Mouse (Mus musculus) lung, embryonic 14.5 days (tissue): Measurements from ENCODE around the gene Cchcr1. TPM values are rescaled to one million over a fixed set of nuclear protein-coding genes. Genes with fewer than 3 reads are reported as not detected.
A peak's percentile ranks its signal among the peaks of the same experiment; 100 is the strongest.
"Not testable (repeated sequence)": the region's sequence is repeated elsewhere in the genome, so short reads cannot be mapped to it uniquely, and the experiment has no call there.

Experiments used
- ATAC-seq: fragments of 200-750 bp; cut with Nextera tagmentation; 2 replicates; pipeline ENCODE4 v1.8.0; 2017; ENCODE audit warnings: mild to moderate bottlenecking, moderate TSS enrichment, moderate library complexity; ENCODE audit not compliant: insufficient read depth
- DNase-seq: peaks from one replicate; pipeline ENCODE4 v3.0.0-alpha.2; 2015
- H3K27ac ChIP-seq: fragments of 300-500 bp; sonication (generic); 2 replicates; pipeline ENCODE4 v1.5.1; 2014; ENCODE audit warnings: low read depth, mild to moderate bottlenecking, moderate library complexity
- H3K27me3 ChIP-seq: fragments of 300-500 bp; sonication (generic); 2 replicates; pipeline ENCODE4 v1.6.1; 2014; ENCODE audit warnings: low read length, control low read depth; ENCODE audit not compliant: insufficient read depth
- H3K36me3 ChIP-seq: fragments of 300-500 bp; sonication (generic); 2 replicates; pipeline ENCODE4 v1.6.1; 2014; ENCODE audit warnings: control low read depth; ENCODE audit not compliant: insufficient read depth
- H3K4me1 ChIP-seq: fragments of 300-500 bp; sonication (generic); 2 replicates; pipeline ENCODE4 v1.6.1; 2014; ENCODE audit warnings: antibody characterized with exemption, control low read depth; ENCODE audit not compliant: insufficient read depth
- H3K4me2 ChIP-seq: fragments of 300-500 bp; sonication (generic); 2 replicates; pipeline ENCODE4 v1.6.1; 2014; ENCODE audit warnings: mild to moderate bottlenecking
- H3K4me3 ChIP-seq: fragments of 300-500 bp; sonication (generic); 2 replicates; pipeline ENCODE4 v1.5.1; 2014; ENCODE audit warnings: low read depth, low read length
- H3K9ac ChIP-seq: fragments of 300-500 bp; sonication (generic); 2 replicates; pipeline ENCODE4 v1.6.1; 2014
- H3K9me3 ChIP-seq: fragments of 300-500 bp; sonication (generic); 2 replicates; pipeline ENCODE4 v1.6.1; 2016; ENCODE audit warnings: low read depth, low read length, control low read depth
- CTCF ChIP-seq: IDR thresholded peaks from 2 replicates; pipeline ENCODE4 v1.5.1; 2016; ENCODE audit warnings: antibody characterized with exemption, low read depth
- WGBS: fragments of 180-500 bp; shearing (Covaris S2); extraction: QIAGEN DNeasy Blood & Tissue Kit; methylation state at CpG from one replicate; pipeline ENCODE4 v1.1.7; 2014; 5-methylcytosine and 5-hydroxymethylcytosine counted together
- polyA plus RNA-seq: library from polyadenylated mRNA; unstranded; fragments of >200 nt; fragmentation: Nextera tagmentation; extraction: Ambion mirVana; gene quantifications from 2 replicates; pipeline ENCODE4 v1.2.1, GENCODE M21; 2014

The Cchcr1 gene
- polyA plus RNA-seq, result 15.2 and 20.3 TPM in 2 replicates

DNA sequence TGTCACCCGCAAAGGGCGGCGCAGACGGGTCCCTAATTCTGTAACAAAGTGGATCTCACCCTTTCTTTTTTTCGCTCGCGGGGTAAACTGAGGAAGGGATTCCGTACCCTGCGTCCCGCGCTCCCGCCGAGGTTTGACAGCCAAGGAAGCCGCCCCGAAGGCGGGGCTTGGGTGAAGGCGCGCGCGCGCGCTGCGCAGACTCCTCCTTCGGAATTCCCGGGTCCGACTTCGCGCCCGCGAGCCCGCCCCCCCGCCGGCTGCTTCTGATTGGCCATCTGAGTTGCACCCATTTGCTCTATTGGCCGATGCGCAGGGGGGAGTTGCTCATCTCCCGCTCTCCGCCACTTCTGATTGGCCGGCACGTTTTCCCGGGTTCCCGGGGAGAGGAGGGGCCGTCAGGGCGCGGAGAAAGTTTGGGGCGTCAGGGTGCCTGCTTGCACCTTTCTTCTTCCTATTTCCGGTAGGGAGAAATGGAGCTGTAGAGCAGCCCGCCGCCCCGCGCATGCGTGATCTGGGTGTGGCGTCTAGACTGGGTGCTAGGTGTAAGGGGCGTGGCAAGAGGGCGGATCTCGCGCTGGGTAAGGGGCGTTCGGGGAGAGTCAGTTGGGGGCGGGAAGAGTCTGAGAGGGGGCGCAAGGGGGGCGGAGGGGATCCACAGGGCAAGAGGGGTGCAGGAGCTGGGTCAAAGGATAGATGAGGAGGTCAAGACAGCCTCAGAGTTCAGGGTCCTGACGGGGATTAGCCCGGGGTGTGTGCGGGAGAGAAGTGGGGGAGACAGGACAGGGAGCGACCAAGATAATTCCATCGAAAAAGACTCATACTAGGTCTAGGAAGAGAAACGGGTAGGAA, at the start of gene Cchcr1, which contains the start of gene Tcf19:
Gene Cchcr1 (plus strand): TSS at position 449 of the 849 bp plus-strand sequence.
Gene Tcf19 (minus strand): TSS at position 173 of the 849 bp plus-strand sequence.
- Histone ChIP-seq H3K4me3 (peak within 1 kb of the TSS; percentile 51), H3K9ac (peak within 1 kb of the TSS; percentile 68), H3K4me1 (peaks cover 9% of the 10 kb centered on the region; the same call in 1 of the 2 replicates), H3K4me2 (peak within 1 kb of the TSS; percentile 95), H3K27ac (peak within 1 kb of the TSS; percentile 66), H3K27me3 (no peaks in the 10 kb centered on the region), H3K9me3 (no peaks in the 10 kb centered on the region), H3K36me3 (peaks cover 24% of the 10 kb centered on the region; the same call in 1 of the 2 replicates)
- TF ChIP-seq CTCF, result no peak
- WGBS, result under 1% methylated on average over 67 of the region's 67 CpGs
- peak; percentile 95 for ATAC-seq
- peak; percentile 98 for DNase-seq

DNA sequence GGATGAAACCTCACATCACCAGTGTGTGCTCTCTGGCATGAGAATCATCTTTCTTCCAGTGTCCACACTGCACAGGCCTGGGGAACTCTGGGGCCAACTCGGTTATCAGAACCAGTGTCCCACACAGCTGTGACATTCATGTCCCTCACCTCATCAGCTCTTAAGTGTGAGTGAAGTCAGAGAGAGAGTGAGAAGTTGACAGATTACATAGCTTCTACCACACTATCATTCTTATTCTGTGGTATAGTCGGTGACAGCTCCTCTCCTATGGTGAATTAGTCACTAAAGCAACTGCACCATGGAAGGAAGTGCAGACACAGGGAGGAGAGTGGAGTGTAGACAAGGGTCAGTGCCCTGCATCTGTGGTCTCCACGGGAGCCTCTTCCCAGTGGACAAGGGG, 48.0 kb upstream of the Cchcr1 start:
- H3K4me2 ChIP-seq, DNase-seq, H3K4me3 ChIP-seq, H3K36me3 ChIP-seq, ATAC-seq, H3K9ac ChIP-seq, H3K4me1 ChIP-seq, H3K9me3 ChIP-seq, H3K27ac ChIP-seq: not testable (repeated sequence)
- H3K27me3 ChIP-seq, result peaks cover 24% of the 10 kb centered on the region
- 39% methylated on average over 3 of the region's 3 CpGs for WGBS

DNA sequence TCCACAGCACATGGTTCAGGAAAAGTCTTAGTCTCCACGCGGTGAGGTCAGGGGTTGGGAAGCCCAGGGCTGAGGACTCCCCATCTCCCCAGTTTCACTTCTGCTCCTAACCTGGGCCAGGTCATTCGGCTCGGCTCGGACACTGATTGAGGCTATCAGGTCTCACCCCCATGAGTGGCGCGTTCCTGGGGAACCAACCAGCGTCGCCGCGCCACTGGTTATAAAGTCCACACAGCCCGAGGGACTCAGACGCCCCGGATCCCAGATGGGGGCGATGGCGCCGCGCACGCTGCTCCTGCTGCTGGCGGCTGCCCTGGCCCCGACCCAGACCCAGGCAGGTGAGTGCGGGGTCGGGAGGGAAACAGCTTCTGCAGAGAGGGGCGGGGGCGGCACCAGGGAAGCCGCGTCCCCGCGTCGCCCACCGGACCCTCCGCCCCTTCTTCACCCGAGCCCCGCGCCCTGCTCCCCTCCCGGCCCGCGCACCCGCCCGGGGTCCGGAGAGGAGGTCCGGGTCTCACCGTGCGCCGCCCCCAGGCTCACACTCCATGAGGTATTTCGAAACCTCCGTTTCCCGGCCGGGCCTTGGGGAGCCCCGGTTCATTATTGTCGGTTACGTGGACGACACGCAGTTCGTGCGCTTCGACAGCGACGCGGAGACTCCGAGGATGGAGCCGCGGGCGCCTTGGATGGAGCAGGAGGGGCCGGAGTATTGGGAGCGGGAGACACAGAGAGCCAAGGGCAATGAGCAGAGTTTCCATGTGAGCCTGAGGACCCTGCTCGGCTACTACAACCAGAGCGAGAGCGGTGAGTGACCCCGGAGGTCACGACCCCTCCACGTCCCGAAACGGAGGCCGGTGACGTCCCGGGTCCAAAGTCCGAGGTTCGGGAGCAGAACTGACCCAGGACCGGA, 46.8 kb upstream of the Cchcr1 start, which contains the start of gene H2-Q10:
Gene H2-Q10 (plus strand): TSS at position 248 of the 910 bp plus-strand sequence.
- DNase-seq (peak; percentile 11), ATAC-seq (no peak; the same call in 1 of the 2 replicates)
- no peaks in the 10 kb centered on the region for H3K9me3 ChIP-seq
- peak within 1 kb of the TSS; percentile 41 for H3K4me3 ChIP-seq
- H3K27ac ChIP-seq, result no peak within 1 kb of the TSS
- H3K9ac ChIP-seq, result peak within 1 kb of the TSS; percentile 16; the same call in 1 of the 2 replicates
- 1% methylated on average over 80 of the region's 80 CpGs for WGBS
- no peak for TF ChIP-seq CTCF
- peaks cover 24% of the 10 kb centered on the region for H3K27me3 ChIP-seq
- H3K36me3 ChIP-seq, result no peaks in the 10 kb centered on the region
- peak within 1 kb of the TSS; percentile 75 for H3K4me2 ChIP-seq
- no peaks in the 10 kb centered on the region for H3K4me1 ChIP-seq

DNA sequence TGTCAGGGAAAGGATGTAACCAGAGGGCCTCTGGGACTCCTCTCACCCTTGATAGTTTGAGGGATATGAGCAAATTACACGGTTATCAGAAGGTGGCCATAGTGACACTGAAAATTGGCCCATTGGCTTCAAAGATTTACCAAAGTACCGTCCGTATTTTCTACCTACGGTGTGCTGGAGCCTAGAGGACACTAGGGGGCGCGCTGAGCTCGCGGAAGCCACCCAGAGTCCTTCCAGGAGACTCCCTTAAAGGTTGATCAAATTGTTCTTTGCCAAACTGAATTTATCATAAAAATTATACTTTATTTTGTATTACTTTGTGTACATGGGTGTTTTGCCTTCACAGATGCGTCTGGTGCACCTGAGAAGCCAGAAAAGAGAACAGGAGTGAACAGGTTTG, 32.8 kb upstream of the Cchcr1 start:
- H3K4me2 ChIP-seq, result no peak overlapping the region
- under 1% methylated on average over 9 of the region's 9 CpGs for WGBS
- H3K9ac ChIP-seq, result no peak overlapping the region
- no peaks in the 10 kb centered on the region for H3K27me3 ChIP-seq
- H3K4me1 ChIP-seq, result no peaks in the 10 kb centered on the region
- no peaks in the 10 kb centered on the region for H3K9me3 ChIP-seq
- ATAC-seq (no peak), DNase-seq (peak; percentile 83)
- H3K36me3 ChIP-seq, result no peaks in the 10 kb centered on the region
- H3K27ac ChIP-seq, result no peak overlapping the region
- peak; percentile 89 for TF ChIP-seq CTCF
- H3K4me3 ChIP-seq, result no peak overlapping the region

DNA sequence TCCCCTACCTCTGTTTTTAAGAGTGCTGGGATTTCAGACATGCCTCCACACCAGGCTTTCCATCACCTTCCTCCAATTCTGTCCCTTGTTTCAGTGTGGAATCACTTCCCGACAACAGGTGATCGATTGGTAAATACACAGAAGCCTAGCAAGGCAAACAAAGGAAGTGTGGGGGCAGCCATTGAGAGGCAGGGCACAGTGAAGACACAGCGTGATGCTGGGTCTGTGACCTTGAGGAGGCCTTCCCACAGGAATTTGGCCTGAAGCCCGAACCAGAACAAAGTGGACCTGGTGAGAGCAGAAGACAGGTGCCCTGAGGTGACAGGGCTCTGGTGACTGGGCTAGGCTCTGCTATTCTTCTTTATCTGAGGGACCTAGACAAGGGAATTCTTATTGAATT, 31.2 kb upstream of the Cchcr1 start:
- no peaks in the 10 kb centered on the region for H3K9me3 ChIP-seq
- H3K27me3 ChIP-seq, result no peaks in the 10 kb centered on the region
- TF ChIP-seq CTCF, result no peak
- DNase-seq (no peak), ATAC-seq (no peak)
- WGBS, result 14% methylated on average over 4 of the region's 4 CpGs
- no peak overlapping the region for H3K4me3 ChIP-seq
- no peaks in the 10 kb centered on the region for H3K4me1 ChIP-seq
- no peak overlapping the region for H3K4me2 ChIP-seq
- no peak overlapping the region for H3K9ac ChIP-seq
- no peaks in the 10 kb centered on the region for H3K36me3 ChIP-seq
- H3K27ac ChIP-seq, result no peak overlapping the region

DNA sequence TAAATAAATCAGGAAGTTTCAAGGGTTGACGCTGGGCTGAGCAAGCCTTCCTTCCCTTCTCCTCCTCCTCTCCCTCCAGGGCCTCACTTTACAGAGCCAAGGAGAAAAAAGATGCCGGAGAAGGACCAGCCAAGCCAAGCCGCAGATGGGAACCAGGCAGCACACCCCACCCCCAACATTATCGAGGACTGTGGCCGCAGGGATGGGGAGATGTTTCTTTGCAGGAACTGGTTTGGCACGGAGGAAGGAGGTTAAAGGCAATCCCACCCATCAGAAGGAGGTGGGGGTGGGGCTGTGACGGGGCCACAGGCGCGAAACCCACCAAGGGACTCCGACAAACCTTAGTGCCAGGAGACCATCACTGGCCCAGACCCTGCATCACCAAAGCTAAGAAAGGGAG, 30.2 kb upstream of the Cchcr1 start:
- Histone ChIP-seq H3K9ac (no peak overlapping the region), H3K27me3 (no peaks in the 10 kb centered on the region), H3K27ac (no peak overlapping the region), H3K4me1 (no peaks in the 10 kb centered on the region), H3K9me3 (no peaks in the 10 kb centered on the region), H3K4me3 (no peak overlapping the region), H3K36me3 (no peaks in the 10 kb centered on the region), H3K4me2 (no peak overlapping the region)
- TF ChIP-seq CTCF, result no peak
- DNase-seq, result no peak
- no peak for ATAC-seq
- 39% methylated on average over 10 of the region's 10 CpGs for WGBS
